Mouse (Mus musculus) embryonic facial prominence, embryonic 15.5 days (tissue): Measurements from ENCODE around the gene Ano6. TPM values are rescaled to one million over a fixed set of nuclear protein-coding genes. Genes with fewer than 3 reads are reported as not detected.

Experiments used
- ATAC-seq: fragments of 200-750 bp; cut with Nextera tagmentation; 2 replicates; pipeline ENCODE4 v1.8.0; 2017; ENCODE audit warnings: low read depth, moderate TSS enrichment; ENCODE audit not compliant: insufficient number of reproducible peaks, low FRiP score, low TSS enrichment
- H3K27ac ChIP-seq: fragments of 300-500 bp; sonication (generic); replicated peaks from 2 replicates; pipeline ENCODE4 v1.5.1; 2015; ENCODE audit warnings: mild to moderate bottlenecking, inconsistent platforms
- H3K27me3 ChIP-seq: fragments of 300-500 bp; sonication (generic); 2 replicates; pipeline ENCODE4 v1.6.1; 2015; ENCODE audit warnings: inconsistent platforms
- H3K36me3 ChIP-seq: fragments of 300-500 bp; sonication (generic); 2 replicates; pipeline ENCODE4 v1.6.1; 2015; ENCODE audit warnings: mild to moderate bottlenecking, inconsistent platforms
- H3K4me1 ChIP-seq: fragments of 300-500 bp; sonication (generic); 2 replicates; pipeline ENCODE4 v1.6.1; 2015; ENCODE audit warnings: inconsistent platforms
- H3K4me2 ChIP-seq: fragments of 300-500 bp; sonication (generic); replicated peaks from 2 replicates; pipeline ENCODE4 v1.6.1; 2015; ENCODE audit warnings: mild to moderate bottlenecking, inconsistent platforms
- H3K4me3 ChIP-seq: fragments of 300-500 bp; sonication (generic); replicated peaks from 2 replicates; pipeline ENCODE4 v1.5.1; 2015; ENCODE audit warnings: mild to moderate bottlenecking, inconsistent platforms
- H3K9ac ChIP-seq: fragments of 300-500 bp; sonication (generic); 2 replicates; pipeline ENCODE4 v1.6.1; 2015; ENCODE audit warnings: inconsistent platforms
- H3K9me3 ChIP-seq: fragments of 300-500 bp; sonication (generic); replicated peaks from 2 replicates; pipeline ENCODE4 v1.6.1; 2016; ENCODE audit warnings: inconsistent platforms
- WGBS: fragments of 180-500 bp; shearing (Covaris S2); methylation state at CpG from one replicate; pipeline ENCODE4 v1.1.7; 2015; 5-methylcytosine and 5-hydroxymethylcytosine counted together
- polyA plus RNA-seq: library from polyadenylated mRNA; unstranded; fragments of >200 nt; fragmentation: Nextera tagmentation; extraction: Ambion mirVana; gene quantifications from 2 replicates; pipeline ENCODE4 v1.2.1, GENCODE M21; 2015

The Ano6 gene
- polyA plus RNA-seq, 1 experiment from 2014 or later, result 51.5 TPM

GRCm38 (mm10) chr15:95753031-95753430 is 37.6 kb upstream of the Ano6 start:
- WGBS, result 75% methylated on average over 4 of the region's 5 CpGs
- no peak overlapping the region for H3K27ac ChIP-seq
- no peak overlapping the region for H3K4me3 ChIP-seq
- H3K9ac ChIP-seq, result no peak overlapping the region
- no peaks in the 10 kb centered on the region for H3K36me3 ChIP-seq
- no peak overlapping the region for H3K4me2 ChIP-seq
- no peaks in the 10 kb centered on the region for H3K9me3 ChIP-seq
- H3K27me3 ChIP-seq, result no peaks in the 10 kb centered on the region
- ATAC-seq, result no peak
- peaks cover 8% of the 10 kb centered on the region; the same call in 1 of the 2 replicates for H3K4me1 ChIP-seq

GRCm38 (mm10) chr15:95757169-95757568 is 33.5 kb upstream of the Ano6 start:
- WGBS, result 28% methylated on average over 10 of the region's 10 CpGs
- H3K4me1 ChIP-seq, result peaks cover 8% of the 10 kb centered on the region; the same call in 1 of the 2 replicates
- no peaks in the 10 kb centered on the region for H3K36me3 ChIP-seq
- ATAC-seq, result no peak
- no peak overlapping the region for H3K4me3 ChIP-seq
- H3K27ac ChIP-seq, result peak overlapping the region; percentile 44; the same call in 1 of the 2 replicates
- H3K27me3 ChIP-seq, result 0 out of 2 replicates have a peak, but pooled peaks cover 2% of the 10 kb centered on the region
- H3K9ac ChIP-seq, result no peak overlapping the region
- H3K9me3 ChIP-seq, result no peaks in the 10 kb centered on the region
- no peak overlapping the region for H3K4me2 ChIP-seq

- Histone ChIP-seq H3K9me3 (no peaks in the 10 kb centered on the region), H3K4me3 (no peak overlapping the region), H3K27me3 (0 out of 2 replicates have a peak, but pooled peaks cover 2% of the 10 kb centered on the region), H3K27ac (no peak overlapping the region), H3K4me1 (peaks cover 8% of the 10 kb centered on the region; the same call in 1 of the 2 replicates), H3K36me3 (no peaks in the 10 kb centered on the region), H3K9ac (no peak overlapping the region), H3K4me2 (no peak overlapping the region)
- no peak for ATAC-seq
- 75% methylated on average over 5 of the region's 5 CpGs for WGBS
These were observed 32.6 kb upstream of the Ano6 start for GRCm38 (mm10) chr15:95758069-95758468.

DNA sequence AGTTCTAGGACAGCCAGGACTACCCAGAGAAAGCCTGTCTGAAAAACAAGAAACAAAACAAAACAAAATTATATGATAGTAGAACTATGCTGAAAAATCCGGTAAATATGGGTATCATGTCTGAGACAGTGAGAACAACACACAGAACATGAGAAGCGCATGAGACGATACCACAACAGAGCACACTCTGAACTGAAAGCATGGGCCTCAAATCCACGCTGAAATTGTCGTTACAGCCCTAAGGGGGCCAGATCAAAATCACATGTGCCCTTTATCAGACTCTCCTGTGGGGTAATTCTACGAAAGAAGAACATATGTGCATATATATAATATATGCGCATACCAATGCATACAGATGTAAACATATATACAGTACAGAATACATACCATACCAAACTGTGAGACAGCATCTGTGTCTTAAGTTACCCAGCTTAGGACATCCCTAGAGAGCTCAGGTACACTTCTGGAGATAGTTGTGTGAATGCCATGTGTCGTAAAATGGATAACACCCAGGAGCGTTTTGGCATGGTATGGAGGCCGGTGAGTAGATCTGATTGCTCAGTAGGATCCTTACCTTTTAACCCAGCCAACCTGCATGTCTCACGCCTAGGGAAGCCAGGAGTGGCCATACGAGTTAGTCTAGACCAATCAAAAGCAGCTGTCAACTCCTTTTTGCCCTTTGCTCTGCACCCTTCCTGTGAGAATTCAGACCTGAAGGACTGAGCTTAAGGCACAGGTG is 31.8 kb upstream of the Ano6 start:
- WGBS, result 58% methylated on average over 12 of the region's 12 CpGs
- no peak for ATAC-seq
- Histone ChIP-seq H3K9me3 (no peaks in the 10 kb centered on the region), H3K27me3 (0 out of 2 replicates have a peak, but pooled peaks cover 2% of the 10 kb centered on the region), H3K9ac (no peak overlapping the region), H3K4me3 (no peak overlapping the region), H3K4me2 (no peak overlapping the region), H3K27ac (no peak overlapping the region), H3K36me3 (no peaks in the 10 kb centered on the region), H3K4me1 (peaks cover 8% of the 10 kb centered on the region; the same call in 1 of the 2 replicates)

DNA sequence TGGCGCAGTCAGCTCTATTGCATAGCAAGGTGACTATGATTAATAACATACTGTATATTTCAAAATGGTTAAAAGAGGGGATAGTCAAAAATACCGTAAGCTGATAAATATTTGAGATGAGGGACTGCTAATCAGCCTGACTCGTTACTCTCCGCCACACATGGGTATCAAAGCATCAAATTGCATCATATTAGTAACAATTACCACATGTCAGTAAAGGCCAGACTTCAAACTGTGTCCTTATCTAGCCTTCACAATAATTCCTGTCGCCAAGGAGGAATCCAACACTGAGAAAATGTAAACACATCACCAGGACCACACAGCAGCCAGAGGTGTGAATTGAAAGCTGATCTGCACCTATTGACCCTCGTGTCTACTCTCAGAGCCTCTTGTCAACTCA is 30.8 kb upstream of the Ano6 start:
- H3K4me1 ChIP-seq, result peaks cover 8% of the 10 kb centered on the region; the same call in 1 of the 2 replicates
- no peak overlapping the region for H3K4me3 ChIP-seq
- H3K4me2 ChIP-seq, result no peak overlapping the region
- 0 out of 2 replicates have a peak, but pooled peaks cover 2% of the 10 kb centered on the region for H3K27me3 ChIP-seq
- no peak for ATAC-seq
- no peaks in the 10 kb centered on the region for H3K9me3 ChIP-seq
- no peak overlapping the region for H3K27ac ChIP-seq
- 56% methylated on average over 6 of the region's 6 CpGs for WGBS
- no peak overlapping the region for H3K9ac ChIP-seq
- no peaks in the 10 kb centered on the region for H3K36me3 ChIP-seq

DNA sequence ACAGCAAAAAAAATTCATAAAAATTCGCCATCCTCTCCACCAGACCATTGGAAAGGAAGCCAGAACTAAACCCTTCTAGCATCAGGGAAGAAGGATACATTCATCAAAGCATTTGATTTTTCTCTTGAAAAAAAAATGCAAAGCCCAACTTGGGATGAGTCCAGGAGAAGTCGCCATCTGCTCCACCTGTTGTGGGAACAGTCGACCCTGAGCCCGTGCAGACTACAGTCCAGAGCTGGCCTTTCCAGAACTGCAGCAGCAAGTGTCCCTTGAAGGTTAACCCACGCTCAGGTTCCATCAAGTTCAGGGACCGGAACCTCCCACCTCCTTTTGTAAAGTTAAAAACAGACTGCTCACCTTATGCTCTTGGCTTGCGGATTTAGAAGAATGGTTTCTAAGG is 29.2 kb upstream of the Ano6 start:
- no peak for ATAC-seq
- Histone ChIP-seq H3K4me3 (no peak overlapping the region), H3K4me1 (peaks cover 8% of the 10 kb centered on the region; the same call in 1 of the 2 replicates), H3K36me3 (no peaks in the 10 kb centered on the region), H3K9ac (no peak overlapping the region), H3K9me3 (no peaks in the 10 kb centered on the region), H3K27me3 (0 out of 2 replicates have a peak, but pooled peaks cover 2% of the 10 kb centered on the region), H3K27ac (no peak overlapping the region), H3K4me2 (no peak overlapping the region)
- 69% methylated on average over 7 of the region's 7 CpGs for WGBS

DNA sequence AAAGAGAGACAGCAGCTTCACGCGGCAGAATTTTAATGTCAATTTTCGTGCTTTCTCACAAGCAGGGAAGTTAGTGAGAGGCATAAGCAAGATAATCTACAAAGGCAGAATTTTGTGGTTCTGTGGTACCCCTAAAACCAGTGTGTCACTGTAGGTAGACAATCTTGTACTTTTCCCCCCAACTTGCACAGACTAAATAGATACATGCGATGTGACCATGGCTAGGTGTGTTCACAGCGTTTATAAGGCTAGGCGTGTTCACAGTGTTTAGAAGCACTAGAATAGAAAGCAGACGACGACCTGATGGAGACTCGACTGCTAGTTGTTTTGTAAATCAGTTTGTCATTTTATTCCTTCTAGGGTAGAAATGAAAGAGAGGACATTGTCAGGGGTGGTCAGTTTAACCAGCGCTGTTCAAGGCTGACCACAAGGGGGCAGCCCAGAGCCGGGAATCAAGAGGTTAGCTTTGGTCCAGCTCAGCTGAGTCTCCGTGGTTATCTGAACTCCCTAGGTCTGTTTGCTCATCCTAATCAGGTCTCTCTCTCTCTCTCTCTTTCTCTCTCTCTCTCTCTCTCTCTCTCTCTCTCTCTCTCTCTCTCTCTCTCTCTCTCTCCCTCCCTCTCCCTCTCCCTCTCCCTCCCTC is 27.9 kb upstream of the Ano6 start:
- H3K9me3 ChIP-seq, result no peaks in the 10 kb centered on the region
- no peak for ATAC-seq

DNA sequence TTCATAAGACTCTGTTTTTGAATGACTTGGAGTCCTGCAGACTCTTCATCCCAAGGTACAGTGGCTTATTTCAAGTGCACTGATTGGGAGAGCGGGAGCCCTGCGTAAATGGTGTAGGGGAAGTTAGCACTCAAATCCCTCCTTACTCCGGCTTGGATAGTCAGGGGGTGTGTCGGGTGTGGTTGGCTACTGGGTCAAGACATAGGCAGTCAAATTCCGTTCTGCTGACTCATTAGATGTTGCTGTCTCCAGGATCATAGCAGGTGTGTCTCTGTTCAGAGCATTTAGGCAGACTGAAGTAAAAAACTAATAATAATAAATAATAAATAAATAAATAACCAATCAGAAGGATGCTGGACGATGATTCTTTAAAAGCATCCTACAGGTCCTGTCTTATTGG is 27.2 kb upstream of the Ano6 start:
- no peaks in the 10 kb centered on the region for H3K4me1 ChIP-seq
- H3K9ac ChIP-seq, result no peak overlapping the region
- H3K27me3 ChIP-seq, result 0 out of 2 replicates have a peak, but pooled peaks cover 2% of the 10 kb centered on the region
- WGBS, result 43% methylated on average over 6 of the region's 6 CpGs
- no peaks in the 10 kb centered on the region for H3K36me3 ChIP-seq
- H3K27ac ChIP-seq, result no peak overlapping the region
- H3K4me3 ChIP-seq, result no peak overlapping the region
- no peak for ATAC-seq
- no peak overlapping the region for H3K4me2 ChIP-seq
- H3K9me3 ChIP-seq, result no peaks in the 10 kb centered on the region

More for the DNA sequence above, 27.9 kb upstream of the Ano6 start:
- H3K4me1 ChIP-seq, result no peaks in the 10 kb centered on the region
- H3K36me3 ChIP-seq, result no peaks in the 10 kb centered on the region
- H3K9ac ChIP-seq, result no peak overlapping the region
- H3K27ac ChIP-seq, result no peak overlapping the region
- no peak overlapping the region for H3K4me3 ChIP-seq
- H3K4me2 ChIP-seq, result no peak overlapping the region
- 34% methylated on average over 12 of the region's 12 CpGs for WGBS
- H3K27me3 ChIP-seq, result 0 out of 2 replicates have a peak, but pooled peaks cover 2% of the 10 kb centered on the region

DNA sequence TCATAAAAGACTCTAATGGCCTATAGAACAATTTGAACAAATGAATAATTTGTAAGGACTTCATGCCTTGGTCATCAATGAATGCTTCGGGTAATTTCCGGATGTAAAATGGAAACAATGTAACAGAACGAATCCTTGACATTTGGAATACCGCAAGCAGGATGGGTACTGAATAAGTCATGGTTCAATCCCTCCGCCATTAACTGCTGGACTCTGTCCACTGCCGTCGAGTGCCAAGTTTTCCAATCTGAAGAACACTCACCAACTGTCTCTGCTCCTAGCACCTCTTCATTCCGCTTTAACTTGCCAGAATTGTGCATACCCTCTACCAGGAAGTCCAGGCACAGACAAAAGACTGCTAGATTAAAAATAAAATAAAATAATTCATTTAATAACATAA is 25.4 kb upstream of the Ano6 start:
- H3K27me3 ChIP-seq, result 0 out of 2 replicates have a peak, but pooled peaks cover 2% of the 10 kb centered on the region
- no peak overlapping the region for H3K27ac ChIP-seq
- H3K4me2 ChIP-seq, result no peak overlapping the region
- H3K4me1 ChIP-seq, result no peaks in the 10 kb centered on the region
- no peak overlapping the region for H3K4me3 ChIP-seq
- H3K36me3 ChIP-seq, result no peaks in the 10 kb centered on the region
- no peak overlapping the region for H3K9ac ChIP-seq
- ATAC-seq, result no peak
- WGBS, result 92% methylated on average over 8 of the region's 8 CpGs
- H3K9me3 ChIP-seq, result no peaks in the 10 kb centered on the region

GRCm38 (mm10) chr15:95765936-95766335 is 24.7 kb upstream of the Ano6 start:
- Histone ChIP-seq H3K4me1 (no peaks in the 10 kb centered on the region), H3K36me3 (no peaks in the 10 kb centered on the region), H3K4me2 (no peak overlapping the region), H3K9ac (no peak overlapping the region), H3K27me3 (no peaks in the 10 kb centered on the region), H3K27ac (no peak overlapping the region), H3K4me3 (no peak overlapping the region), H3K9me3 (no peaks in the 10 kb centered on the region)
- no peak for ATAC-seq
- WGBS, result 83% methylated on average over 6 of the region's 6 CpGs

- Histone ChIP-seq H3K4me1 (no peaks in the 10 kb centered on the region), H3K9me3 (no peaks in the 10 kb centered on the region), H3K27ac (no peak overlapping the region), H3K27me3 (no peaks in the 10 kb centered on the region), H3K9ac (no peak overlapping the region), H3K4me3 (no peak overlapping the region), H3K36me3 (no peaks in the 10 kb centered on the region), H3K4me2 (no peak overlapping the region)
- WGBS, result 66% methylated on average over 7 of the region's 7 CpGs
- no peak for ATAC-seq
These were observed 22.8 kb upstream of the Ano6 start for GRCm38 (mm10) chr15:95767825-95768224.
